Mouse (Mus musculus) urinary bladder, postnatal 25 days (tissue): Measurements from ENCODE around the gene Tspan18.

Experiments used
- DNase-seq: peaks from one replicate; pipeline ENCODE4 v3.0.0; 2022; ENCODE audit warnings: low spot score

Tspan18 gene

DNA sequence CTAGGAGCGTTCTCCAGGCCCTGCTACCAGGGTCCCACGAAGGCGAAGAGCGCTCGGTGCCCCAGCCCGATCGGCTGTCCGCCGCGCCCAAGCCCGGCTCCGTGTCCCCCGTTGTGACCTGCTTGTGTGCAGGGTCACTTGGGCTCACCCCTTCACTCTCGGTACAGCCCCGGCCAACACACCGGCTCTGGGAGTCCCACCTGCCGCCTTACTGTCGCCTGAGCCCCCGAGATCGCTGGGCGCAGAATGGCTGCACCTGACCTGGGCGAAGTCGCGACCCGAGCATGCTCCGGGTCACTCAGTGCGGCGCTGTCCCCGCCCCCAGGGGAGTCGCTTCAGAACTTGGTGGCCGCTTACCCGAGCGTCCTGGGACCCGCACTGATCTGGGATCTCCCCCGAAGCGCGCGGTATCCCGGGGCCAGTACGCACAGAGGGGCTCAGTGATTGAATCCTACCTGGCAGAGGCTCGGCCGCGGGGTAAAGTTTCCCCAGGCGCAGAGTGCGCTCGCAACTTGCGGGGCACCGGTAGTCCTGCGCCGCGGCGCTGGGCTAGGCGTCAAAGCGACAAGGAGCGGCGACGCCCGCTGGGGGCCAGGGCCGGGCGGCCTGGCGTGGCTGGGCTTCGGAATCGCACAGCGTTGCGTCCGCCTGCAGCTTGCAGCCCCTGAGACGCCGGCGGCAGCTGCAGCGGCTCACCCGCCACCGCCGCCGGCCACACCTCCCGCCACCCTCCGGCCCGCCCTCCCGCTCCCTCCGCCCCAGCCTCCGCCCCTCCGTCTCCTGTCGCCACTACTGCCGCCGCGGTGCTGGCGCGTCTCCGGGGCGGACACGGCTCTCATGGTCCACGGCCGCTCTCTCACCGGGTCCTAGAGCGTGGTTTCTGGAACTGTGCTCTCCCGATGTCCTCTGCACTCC is at the start of gene Tspan18:
TSS of gene Tspan18 (minus strand) at position 689 of the 915 bp plus-strand sequence.
- peak; percentile 61 for DNase-seq

DNA sequence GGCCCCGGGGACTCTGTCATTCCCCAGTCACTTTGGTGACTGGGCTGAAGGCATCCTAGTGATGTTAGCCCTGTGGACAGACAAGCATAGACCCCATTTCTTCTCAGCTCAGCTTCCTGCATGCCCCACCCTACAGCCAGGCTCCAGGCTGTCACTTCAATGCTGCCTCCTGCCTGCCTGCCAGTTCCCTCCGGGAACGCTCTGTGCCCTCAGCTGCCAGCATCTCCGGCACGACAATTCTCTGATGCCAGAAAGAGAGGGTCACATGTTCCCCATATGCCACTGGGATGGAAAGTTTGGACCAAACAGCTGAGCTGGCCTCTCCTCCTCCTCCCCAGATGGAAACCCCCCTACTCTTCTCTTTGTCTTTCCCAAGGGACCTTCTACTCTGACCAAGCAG is 49.5 kb upstream of the Tspan18 start:
- DNase-seq, result no peak

DNA sequence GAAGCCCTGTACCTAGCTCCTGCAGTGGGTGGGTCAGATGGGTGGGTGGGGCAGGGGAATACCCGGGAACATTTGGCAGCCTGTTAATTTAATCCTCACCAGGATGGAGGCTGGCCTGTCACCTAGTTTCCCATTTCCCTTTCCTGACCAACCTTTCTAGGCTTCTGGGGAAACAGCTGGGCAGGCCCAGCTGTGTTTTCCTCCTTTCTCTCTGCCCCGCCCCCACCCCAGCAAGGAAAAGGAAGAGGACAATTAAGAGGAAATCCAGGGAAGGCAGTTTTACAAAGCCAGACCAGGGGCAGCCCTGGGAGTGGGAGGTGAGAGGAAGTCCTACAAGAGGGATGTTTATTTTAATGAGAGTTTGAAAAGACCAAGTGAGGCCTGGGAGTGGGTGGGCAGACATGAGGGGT is 46.4 kb upstream of the Tspan18 start:
- DNase-seq, result no peak

DNA sequence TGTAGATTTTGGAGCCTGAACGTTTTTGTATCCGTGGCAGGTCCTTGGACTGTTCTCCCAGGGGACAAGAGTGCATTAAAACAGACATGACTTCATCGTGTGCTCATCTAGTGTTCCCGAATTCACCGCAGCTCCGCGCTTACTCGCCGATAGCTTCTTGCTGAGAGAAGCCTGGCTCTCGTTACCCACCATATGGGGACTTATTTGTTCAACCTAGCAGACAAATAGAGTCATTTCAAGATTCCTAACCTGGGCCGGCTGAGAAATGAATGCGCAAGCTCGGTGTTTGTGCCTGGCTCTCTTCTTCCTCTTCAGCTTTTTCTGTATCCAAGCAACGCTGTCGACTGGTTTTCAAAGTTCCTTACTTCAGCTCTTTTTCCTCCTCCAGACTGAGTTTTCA is 43.5 kb upstream of the Tspan18 start:
- DNase-seq, result no peak

DNA sequence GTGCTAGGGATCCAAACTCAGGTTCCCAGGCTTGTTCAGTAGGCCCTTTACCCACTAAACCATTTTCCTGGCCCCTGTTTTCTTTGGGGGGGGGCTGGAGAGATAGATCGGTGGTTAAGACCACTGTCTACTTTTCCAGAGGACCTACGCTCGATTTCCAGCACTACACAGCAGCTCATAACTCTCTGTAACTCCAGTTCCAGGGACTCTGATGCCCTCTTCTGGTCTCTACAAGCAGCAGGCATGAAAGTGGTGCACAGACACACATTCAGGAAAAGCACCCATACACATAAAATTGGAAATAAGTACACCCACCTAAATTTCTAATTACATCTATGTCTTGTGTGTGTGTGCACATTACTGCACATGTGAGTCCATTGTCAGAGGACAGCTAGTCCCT is 42.9 kb upstream of the Tspan18 start:
- DNase-seq, result no peak

DNA sequence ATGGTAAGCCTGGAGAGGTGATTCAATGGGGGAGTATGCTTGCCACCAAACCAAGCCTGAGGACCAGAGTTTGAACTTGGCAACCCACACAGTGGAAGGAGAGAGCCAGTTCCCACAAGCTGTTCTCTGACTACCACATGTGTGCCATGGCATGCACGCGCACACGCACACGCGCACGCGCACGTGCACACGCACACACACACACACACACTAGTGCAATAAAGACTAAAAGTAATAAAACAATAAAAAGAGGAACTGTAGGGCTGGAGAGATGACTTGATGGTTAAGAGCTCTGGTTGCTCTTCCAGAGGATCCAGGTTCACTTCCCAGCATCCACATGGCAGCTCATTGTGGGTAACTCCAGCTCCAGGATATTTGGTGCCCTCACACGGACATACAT is 38.6 kb upstream of the Tspan18 start:
- no peak for DNase-seq

DNA sequence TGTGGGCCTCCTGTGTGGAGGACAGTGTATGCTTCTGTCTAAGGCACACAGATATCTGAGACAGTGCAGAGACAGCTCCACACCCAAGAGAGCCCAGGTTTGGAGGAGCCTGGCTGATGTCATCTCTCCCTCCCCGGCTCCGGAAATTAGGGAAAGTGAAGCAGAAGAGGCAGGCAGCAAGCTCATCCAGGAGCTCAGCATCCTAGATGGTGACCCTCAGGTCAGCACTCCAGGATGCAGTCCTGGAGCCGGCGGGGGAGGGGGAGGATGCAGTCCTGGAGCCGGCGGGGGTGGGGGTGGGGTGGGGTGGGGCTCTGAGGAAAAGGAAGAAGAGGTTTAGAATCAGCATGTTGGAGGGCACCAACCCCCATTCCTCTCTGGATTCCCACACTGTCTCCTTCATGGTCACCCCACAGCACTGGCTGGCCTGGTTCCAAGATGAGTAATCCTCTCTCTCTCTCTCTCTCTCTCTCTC is 37.8 kb upstream of the Tspan18 start:
- no peak for DNase-seq

DNA sequence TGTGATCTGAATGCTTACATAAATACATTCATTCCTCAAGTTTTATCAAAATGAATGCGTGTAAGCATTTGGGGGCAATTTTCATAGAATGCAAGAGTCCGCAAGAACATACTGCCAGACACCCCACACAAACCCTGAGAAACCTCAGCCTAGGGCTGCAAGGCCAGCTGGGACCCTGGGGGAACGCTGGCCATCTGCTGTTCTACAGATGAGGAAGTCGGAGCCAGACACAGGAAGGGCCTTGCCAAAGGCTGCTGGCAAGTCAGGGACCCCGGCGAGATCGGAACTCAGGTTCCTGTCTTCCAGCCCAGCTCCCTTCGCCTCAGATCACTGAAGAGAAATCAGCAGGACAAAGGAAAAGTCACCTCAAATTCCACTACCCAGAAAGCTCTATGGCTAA is 34.6 kb upstream of the Tspan18 start:
- DNase-seq, result no peak

DNA sequence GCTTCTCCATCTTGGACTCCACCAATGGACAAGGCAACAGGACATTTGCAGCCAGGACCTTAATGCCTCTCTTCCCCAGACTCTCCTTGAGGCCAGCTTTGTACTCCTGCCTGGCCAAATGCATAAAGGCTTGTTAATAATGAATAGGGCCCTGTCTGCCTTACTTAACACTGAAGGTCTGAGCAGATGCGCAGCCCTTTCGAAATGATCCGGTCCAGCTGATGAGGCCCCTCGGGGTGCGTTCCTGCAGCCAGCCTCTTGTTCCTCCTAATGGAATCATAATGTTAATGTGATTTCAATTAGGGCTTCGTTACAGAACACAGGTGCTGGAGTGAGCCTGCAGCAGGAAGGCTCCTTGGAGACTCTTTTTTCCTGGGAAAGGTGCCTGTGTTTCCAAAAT is 33.7 kb upstream of the Tspan18 start:
- DNase-seq, result no peak

DNA sequence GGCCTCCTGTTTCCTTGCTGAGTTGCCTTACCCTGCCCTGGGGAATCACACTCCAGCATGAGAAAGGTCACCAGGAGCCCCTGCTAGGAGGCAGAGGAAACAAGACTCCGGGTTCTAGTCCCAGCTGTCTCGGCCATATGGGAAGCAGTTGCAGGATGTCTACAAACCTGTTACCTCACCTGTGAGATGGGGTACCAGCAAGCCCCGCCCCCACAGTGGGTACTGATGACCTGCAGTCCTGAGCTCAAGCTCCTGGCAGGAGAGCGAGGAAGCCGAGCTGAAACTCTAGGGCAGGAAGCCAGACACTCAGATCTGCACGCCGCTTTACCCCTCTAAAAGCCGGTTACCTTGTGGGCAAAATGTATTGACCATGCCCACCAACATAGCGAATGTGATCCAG is 31.1 kb upstream of the Tspan18 start:
- DNase-seq, result no peak

DNA sequence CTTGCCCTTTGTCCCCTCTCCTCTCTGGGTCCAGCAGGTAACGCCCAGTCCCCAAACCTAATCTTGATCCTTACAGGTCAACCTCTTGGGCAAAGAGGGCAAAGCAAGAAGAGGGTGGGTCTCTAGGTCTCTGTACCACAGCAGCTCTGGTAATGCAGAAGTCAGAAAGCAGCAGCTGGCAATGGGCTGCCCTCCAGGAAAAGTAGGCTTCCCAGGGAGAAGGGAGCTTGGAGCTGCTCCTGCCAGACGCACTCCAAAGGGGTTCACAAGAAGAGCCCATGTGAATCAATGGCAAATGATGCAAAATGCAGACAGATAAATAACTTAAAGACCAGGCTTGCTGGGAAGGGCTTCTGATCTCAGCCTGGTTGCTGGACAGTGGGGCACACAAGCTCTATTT is 30.6 kb upstream of the Tspan18 start:
- no peak for DNase-seq

DNA sequence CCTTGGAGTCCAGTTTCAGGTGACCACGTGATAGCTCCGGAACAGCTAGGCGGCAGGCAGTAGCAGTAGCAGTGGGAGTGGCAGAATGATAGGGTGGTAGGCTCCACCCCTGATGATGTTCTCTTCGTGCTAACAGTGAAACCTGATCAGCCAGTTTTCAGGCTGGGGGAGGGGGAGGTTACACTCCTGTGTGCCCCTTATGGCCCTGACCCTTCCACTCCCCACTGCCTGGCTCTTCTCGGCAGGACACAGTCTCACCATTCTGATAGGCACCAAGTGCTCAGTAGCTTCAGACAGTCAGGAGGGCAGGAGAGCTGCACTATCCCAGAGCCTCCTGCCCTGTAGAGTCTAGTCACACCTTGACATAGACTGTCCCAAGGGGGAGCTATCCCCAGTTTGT is 27.1 kb upstream of the Tspan18 start:
- no peak for DNase-seq

DNA sequence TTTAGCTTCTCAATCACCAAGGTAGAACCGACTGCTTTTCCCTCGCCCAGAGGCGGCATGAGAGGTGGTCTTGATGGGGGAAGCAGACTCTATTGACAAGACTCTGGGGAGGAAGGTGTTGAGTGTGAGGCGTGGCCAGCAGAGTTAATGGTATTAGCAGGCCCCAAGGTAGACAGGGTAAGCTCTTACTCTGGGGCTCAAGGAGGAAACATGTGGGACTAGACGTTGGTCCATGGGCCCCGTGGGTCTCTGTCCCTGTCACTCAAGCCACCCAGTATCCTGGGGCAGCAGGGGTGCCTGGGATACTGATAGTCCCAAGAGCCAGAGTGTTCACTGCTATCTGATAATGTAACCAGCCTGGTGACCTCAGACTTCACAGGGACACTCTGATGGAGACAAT is 26.0 kb upstream of the Tspan18 start:
- DNase-seq, result no peak

DNA sequence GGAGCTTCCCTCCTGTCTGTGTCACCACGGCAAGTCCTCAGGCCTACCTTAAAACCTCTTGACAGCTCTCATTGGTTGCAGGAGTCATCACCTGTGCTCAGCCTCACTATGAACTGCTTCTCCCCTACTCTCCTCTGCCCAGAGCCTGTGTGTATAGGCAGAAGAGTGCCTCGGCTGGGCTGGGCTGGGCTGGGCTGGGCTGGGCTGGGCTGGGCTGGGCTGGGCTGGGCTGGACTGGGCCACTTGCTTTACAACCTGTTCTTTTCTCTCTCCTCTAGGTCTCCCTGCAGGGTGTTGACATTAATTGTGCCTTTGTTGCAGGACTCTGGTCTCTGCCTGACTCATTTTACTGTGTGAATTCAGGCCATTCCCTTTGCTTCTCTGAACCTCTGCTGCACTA is 23.1 kb upstream of the Tspan18 start:
- DNase-seq, result no peak

DNA sequence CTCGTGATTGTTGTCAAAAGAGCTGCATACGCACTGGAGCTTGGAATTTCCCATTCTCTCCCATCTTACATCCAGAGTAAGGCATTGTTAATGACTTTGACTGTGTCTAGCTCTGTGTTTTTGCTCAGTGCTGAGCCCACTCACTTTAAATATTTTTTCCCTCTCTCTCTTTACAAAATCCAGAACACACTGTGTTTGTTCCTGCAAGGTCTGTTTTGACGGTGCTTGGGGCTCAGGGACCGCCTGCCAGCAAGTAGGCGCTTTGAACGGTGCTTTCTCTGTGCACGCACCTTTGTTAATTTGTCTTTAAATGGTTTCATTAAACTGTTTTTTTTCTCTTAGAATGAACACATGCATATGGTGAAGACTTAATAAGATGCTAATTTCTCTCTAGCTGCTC is 21.5 kb upstream of the Tspan18 start:
- no peak for DNase-seq

DNA sequence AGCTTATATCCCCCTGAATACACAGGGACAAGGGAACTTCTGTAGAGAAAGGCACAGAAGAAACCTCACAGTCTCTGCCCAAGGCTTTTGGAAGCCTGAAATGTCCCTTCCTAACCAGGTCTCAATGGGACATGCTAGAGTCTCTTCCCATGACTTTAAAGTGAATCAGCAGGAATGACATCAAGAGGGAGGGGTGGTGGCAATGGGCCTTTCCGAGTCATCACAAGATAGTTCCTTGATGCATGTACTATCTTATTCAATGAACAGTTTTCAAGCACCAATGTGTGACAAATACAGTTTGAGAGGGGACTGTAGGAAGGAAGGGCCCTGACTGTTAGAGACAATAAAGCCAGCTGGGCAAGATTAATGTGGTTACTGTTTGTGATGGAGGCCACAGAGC is 20.3 kb upstream of the Tspan18 start:
- DNase-seq, result no peak

DNA sequence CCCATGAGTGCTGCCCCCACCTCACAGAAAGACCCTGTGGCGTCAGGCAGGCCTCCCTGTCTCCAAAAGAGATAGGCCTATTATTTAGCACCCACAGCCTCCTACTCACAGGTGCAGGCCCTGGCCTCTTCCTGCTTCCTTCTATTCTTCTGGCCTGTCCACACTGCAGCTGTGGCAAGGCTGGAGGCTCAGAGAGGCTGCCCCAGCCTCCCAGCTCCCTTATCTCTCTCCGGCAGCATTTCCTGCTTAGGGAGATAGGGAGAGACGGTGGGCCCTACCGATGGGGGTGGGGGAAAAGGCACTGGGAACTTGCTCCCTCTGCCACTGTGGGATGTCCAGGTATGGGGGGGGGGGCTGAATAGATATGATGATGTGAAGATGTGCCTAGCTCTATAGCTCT is 19.4 kb upstream of the Tspan18 start:
- DNase-seq, result no peak

DNA sequence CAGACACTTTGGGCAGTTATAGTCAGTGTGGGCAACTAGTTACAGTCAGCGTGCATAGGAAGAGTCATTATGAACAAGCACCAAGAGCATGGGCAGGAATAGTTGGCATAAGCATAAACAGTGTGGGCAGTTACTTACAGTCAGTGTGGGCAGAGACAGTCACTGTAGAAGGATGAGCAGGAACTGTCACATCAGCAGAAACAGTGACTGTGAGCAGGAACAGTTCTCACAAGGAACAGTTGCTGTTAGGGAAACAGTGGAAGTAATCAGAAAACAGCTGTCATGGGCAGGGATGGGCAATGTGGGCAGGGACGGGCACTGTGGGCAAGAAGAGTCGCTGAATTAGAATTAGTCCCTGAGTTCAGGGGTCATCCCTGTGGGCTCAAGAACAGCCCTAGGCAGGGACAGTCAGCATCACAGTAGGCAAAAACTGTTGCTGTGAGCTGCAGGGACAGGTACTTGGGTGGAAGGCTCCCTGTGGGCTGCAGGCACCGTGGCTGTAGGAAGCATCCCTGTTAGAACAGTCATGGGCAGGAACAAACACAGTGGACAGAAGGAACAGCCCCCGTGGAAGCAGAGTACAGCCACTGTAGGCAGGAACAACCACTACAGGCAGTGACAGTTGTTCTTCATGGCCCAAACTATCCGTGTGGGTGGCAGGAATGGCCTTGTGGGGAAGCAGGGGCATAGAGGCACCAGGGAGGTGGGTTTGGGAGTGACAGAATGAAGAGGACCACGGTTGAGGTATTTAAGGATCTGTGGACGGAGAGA is 18.8 kb upstream of the Tspan18 start:
- DNase-seq, result no peak

DNA sequence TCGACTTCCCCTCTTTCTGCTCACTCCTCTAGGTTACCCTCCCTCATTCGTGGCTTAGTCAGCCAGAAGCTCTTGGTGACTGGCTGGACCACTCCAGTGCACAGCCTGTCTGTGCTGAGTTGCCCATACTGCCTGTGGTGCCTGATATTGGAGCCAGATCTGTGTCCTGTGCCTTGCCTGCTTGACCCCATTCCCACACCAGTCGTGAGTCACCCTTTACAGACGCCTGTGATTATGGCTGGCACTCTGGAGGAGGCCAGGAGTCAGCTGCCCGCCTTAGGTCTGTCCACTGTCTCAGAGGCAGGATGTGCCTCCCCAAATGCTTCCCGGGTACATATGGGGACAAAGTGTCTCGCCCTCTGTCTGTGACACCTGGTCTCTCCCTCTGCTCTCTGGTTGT is 17.0 kb upstream of the Tspan18 start:
- DNase-seq, result no peak

DNA sequence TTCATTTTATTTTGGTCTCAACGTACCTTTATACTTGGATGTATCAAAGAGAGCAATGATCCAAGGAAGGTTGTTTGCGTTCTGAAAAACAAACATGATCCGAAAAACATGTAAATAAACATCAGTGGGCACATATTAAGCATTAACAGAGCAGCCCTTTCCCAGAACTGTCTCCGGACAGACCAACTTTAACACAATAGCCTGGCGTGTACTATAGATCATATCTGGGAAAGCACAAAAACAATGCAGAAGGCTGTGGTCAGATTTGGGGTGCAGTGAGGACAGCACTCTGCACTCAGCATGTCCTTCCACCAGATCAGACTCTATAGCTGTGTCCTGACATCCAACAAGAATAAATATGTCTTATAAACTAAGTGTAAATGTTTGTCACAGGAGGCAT is 12.7 kb upstream of the Tspan18 start:
- no peak for DNase-seq

DNA sequence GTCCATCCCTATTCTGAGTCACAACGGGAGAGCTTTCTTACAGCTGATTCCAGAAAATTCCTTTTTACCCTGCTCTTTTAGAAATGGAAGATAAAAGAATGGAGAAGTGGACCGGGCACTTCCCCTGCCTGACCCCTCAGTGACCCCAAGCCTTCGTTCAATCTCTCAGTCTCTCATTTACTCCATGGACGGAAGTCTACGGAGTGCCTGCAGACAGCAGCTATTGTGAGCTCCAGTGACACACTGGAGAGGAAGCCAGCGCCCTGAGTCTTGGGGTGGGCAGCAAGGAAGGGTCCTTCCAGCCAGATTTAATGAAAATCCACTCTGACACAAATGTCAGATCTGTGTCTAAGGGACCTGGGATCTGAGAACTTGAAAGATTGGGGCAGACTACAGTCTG is 12.3 kb upstream of the Tspan18 start:
- DNase-seq, result no peak

DNA sequence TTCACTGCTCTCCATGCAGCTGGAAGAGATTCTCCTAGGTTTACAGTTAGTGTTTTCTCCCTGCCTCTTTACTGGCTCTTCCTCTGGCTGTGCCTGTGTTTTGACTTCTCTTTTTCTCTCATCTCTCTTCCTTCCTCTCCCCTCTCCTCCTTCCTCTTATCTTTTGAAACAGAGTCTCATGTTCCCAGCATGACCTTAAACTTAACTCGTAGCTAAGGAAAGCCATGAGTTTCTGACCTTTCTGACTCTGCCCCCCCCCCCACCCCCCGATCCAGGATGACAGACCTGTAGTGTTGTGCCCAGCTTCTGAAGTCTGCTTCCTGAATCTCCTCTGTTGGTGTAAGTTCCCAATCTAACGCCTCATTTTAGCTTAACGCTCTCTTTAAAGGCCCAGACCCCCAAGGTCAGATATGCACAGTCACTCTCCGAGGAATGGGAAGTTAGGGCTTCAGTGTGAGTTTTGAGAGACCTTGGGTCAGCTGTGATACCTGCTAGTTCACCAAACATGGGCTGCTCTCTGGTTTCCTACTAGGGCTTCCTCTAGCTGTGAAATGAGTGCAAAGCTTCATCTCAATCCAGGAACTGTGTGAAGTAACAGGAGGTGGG is 11.5 kb upstream of the Tspan18 start:
- no peak for DNase-seq
